In the genomic region with DNA sequence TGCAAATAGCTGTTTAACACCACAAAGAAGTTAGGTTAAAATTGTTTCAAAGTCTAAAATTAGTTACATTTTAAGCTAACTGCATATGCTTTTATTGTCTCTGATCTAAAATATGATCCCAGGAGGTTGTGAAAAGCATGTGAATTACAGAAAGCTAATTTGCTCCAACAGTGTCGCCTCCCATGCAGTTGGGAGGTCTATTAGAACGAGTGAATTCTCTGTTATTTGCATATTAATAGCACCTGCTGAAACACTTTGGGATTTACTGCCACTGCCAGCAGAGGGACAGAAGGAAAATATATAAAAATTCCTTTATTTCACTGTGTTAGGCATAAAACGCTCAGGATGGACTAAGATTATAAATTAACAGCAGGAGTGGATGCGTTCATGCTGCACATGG, we compare ENCODE assay signal across 17 mouse cellular contexts.
DNase-seq lines count a peak whose midpoint lies in the region; ATAC-seq and TF ChIP-seq lines count a peak whose summit lies in the region.
"Had no signal": no experiment of that assay in that cellular context is flagged by ENCODE, and none has a peak within 500 bp of the region (broad histone marks: within the 10 kb centered on the region; RNA-seq: fewer than 3 reads in every experiment).

No protein-coding gene starts in this region.

- H3K36me3 ChIP-seq in forebrain, embryonic 14.5 days (ENCODE audit: control insufficient read depth, insufficient read depth, low read length), result no peaks in the 10 kb centered on the region
- no peaks in the 10 kb centered on the region for H3K36me3 ChIP-seq in forebrain, embryonic 10.5 days (replicated peaks)
- H3K36me3 ChIP-seq in intestine, embryonic 16.5 days (ENCODE audit: control insufficient read depth, insufficient read depth, low read length), result no peaks in the 10 kb centered on the region
- H3K36me3 ChIP-seq in intestine, embryonic 15.5 days, result no peaks in the 10 kb centered on the region
- H3K36me3 ChIP-seq in midbrain, postnatal 0 days (ENCODE audit: insufficient read depth, low read length), result no peaks in the 10 kb centered on the region
- H3K36me3 ChIP-seq in midbrain, embryonic 10.5 days, result no peaks in the 10 kb centered on the region
- no peaks in the 10 kb centered on the region for H3K36me3 ChIP-seq in forebrain, embryonic 16.5 days (ENCODE audit: control insufficient read depth, insufficient read depth)
- H3K36me3 ChIP-seq: embryonic facial prominence, embryonic 10.5 days; heart, embryonic 12.5 days; hindbrain, embryonic 10.5 days had no signal

- 7% methylated on average over 4 of the region's 4 CpGs for WGBS in forebrain, embryonic 14.5 days
- 40% methylated on average over 4 of the region's 4 CpGs for WGBS in forebrain, embryonic 10.5 days
- 28% methylated on average over 4 of the region's 4 CpGs for WGBS in intestine, embryonic 16.5 days
- 34% methylated on average over 4 of the region's 4 CpGs for WGBS in intestine, embryonic 15.5 days
- WGBS in midbrain, postnatal 0 days, result 18% methylated on average over 4 of the region's 4 CpGs
- WGBS in midbrain, embryonic 10.5 days, result 34% methylated on average over 4 of the region's 4 CpGs
- 8% methylated on average over 4 of the region's 4 CpGs for WGBS in forebrain, embryonic 16.5 days

- H3K9me3 ChIP-seq in forebrain, embryonic 14.5 days (replicated peaks; ENCODE audit: control insufficient read depth, low read length), result no peaks in the 10 kb centered on the region
- H3K9me3 ChIP-seq in forebrain, embryonic 10.5 days, result no peaks in the 10 kb centered on the region
- H3K9me3 ChIP-seq in intestine, embryonic 16.5 days (ENCODE audit: control insufficient read depth, low read length), result no peaks in the 10 kb centered on the region
- no peaks in the 10 kb centered on the region for H3K9me3 ChIP-seq in intestine, embryonic 15.5 days
- H3K9me3 ChIP-seq in midbrain, postnatal 0 days (ENCODE audit: low read length), result 0 out of 2 replicates have a peak, but pooled peaks cover 4% of the 10 kb centered on the region
- H3K9me3 ChIP-seq in midbrain, embryonic 10.5 days (replicated peaks), result no peaks in the 10 kb centered on the region; the same call in 1 of the 2 replicates
- peaks cover 4% of the 10 kb centered on the region for H3K9me3 ChIP-seq in forebrain, embryonic 16.5 days (ENCODE audit: control insufficient read depth, low read length)
- H3K9me3 ChIP-seq: heart, embryonic 12.5 days had no signal

- H3K4me3 ChIP-seq in forebrain, embryonic 14.5 days (ENCODE audit: low read depth, low read length), result no peak overlapping the region
- H3K4me3 ChIP-seq in forebrain, embryonic 10.5 days, result no peak overlapping the region
- no peak overlapping the region for H3K4me3 ChIP-seq in intestine, embryonic 16.5 days (ENCODE audit: low read length)
- no peak overlapping the region for H3K4me3 ChIP-seq in intestine, embryonic 15.5 days (replicated peaks)
- H3K4me3 ChIP-seq in midbrain, postnatal 0 days (ENCODE audit: low read depth, low read length), result no peak overlapping the region
- no peak overlapping the region for H3K4me3 ChIP-seq in midbrain, embryonic 10.5 days
- no peak overlapping the region for H3K4me3 ChIP-seq in forebrain, embryonic 16.5 days (replicated peaks; ENCODE audit: low read length)
- H3K4me3 ChIP-seq: embryonic facial prominence, embryonic 10.5 days; heart, adult 2 months; heart, embryonic 12.5 days; hindbrain, embryonic 10.5 days had no signal

- H3K4me2 ChIP-seq in forebrain, embryonic 14.5 days (ENCODE audit: low read length), result no peak overlapping the region
- H3K4me2 ChIP-seq in intestine, embryonic 16.5 days (ENCODE audit: low read depth, low read length), result no peak overlapping the region
- H3K4me2 ChIP-seq in intestine, embryonic 15.5 days (replicated peaks), result no peak overlapping the region
- no peak overlapping the region for H3K4me2 ChIP-seq in midbrain, postnatal 0 days (ENCODE audit: low read depth, low read length, poor library complexity, severe bottlenecking)
- no peak overlapping the region for H3K4me2 ChIP-seq in forebrain, embryonic 16.5 days (ENCODE audit: low read length)
- H3K4me2 ChIP-seq: heart, embryonic 12.5 days had no signal

- TF ChIP-seq CTCF in midbrain, postnatal 0 days (IDR thresholded peaks at IDR 0.05), result 0 out of 2 replicates have a peak, but pooled peaks have one; percentile 23

- H3K4me1 ChIP-seq in forebrain, embryonic 14.5 days (ENCODE audit: control insufficient read depth, insufficient read depth, low read length), result 0 out of 2 replicates have a peak, but pooled peaks cover 5% of the 10 kb centered on the region
- peaks cover 5% of the 10 kb centered on the region for H3K4me1 ChIP-seq in forebrain, embryonic 10.5 days
- peaks cover 3% of the 10 kb centered on the region; the same call in 1 of the 2 replicates for H3K4me1 ChIP-seq in intestine, embryonic 16.5 days (ENCODE audit: control insufficient read depth, insufficient read depth, low read length)
- no peaks in the 10 kb centered on the region for H3K4me1 ChIP-seq in intestine, embryonic 15.5 days (replicated peaks)
- H3K4me1 ChIP-seq in midbrain, postnatal 0 days (ENCODE audit: insufficient read depth, low read length), result no peaks in the 10 kb centered on the region
- H3K4me1 ChIP-seq in midbrain, embryonic 10.5 days, result no peaks in the 10 kb centered on the region
- 0 out of 2 replicates have a peak, but pooled peaks cover 2% of the 10 kb centered on the region for H3K4me1 ChIP-seq in forebrain, embryonic 16.5 days (replicated peaks; ENCODE audit: control insufficient read depth, insufficient read depth, low read length)
- H3K4me1 ChIP-seq: embryonic facial prominence, embryonic 10.5 days; heart, embryonic 12.5 days; hindbrain, embryonic 10.5 days had no signal

- H3K27ac ChIP-seq in forebrain, embryonic 14.5 days (ENCODE audit: low read depth, low read length), result no peak overlapping the region
- H3K27ac ChIP-seq in forebrain, embryonic 10.5 days, result no peak overlapping the region
- H3K27ac ChIP-seq in intestine, embryonic 16.5 days (ENCODE audit: low read length), result no peak overlapping the region
- H3K27ac ChIP-seq in intestine, embryonic 15.5 days, result no peak overlapping the region
- H3K27ac ChIP-seq in midbrain, postnatal 0 days (ENCODE audit: low read depth, low read length), result no peak overlapping the region
- H3K27ac ChIP-seq in midbrain, embryonic 10.5 days (replicated peaks), result no peak overlapping the region
- no peak overlapping the region for H3K27ac ChIP-seq in forebrain, embryonic 16.5 days (ENCODE audit: low read length)
- H3K27ac ChIP-seq: embryonic facial prominence, embryonic 10.5 days; heart, adult 2 months; hindbrain, embryonic 10.5 days had no signal

- no peak overlapping the region for H3K9ac ChIP-seq in forebrain, embryonic 14.5 days (ENCODE audit: low read length)
- no peak overlapping the region for H3K9ac ChIP-seq in intestine, embryonic 16.5 days (ENCODE audit: low read depth, low read length)
- no peak overlapping the region for H3K9ac ChIP-seq in intestine, embryonic 15.5 days
- no peak overlapping the region; the same call in 1 of the 2 replicates for H3K9ac ChIP-seq in midbrain, postnatal 0 days (replicated peaks; ENCODE audit: low read length, poor library complexity, severe bottlenecking)
- no peak overlapping the region for H3K9ac ChIP-seq in forebrain, embryonic 16.5 days (replicated peaks; ENCODE audit: low read depth, low read length)
- H3K9ac ChIP-seq: heart, embryonic 12.5 days had no signal

- H3K27me3 ChIP-seq in forebrain, embryonic 14.5 days (replicated peaks; ENCODE audit: control insufficient read depth, insufficient read depth, low read length), result no peaks in the 10 kb centered on the region
- no peaks in the 10 kb centered on the region for H3K27me3 ChIP-seq in forebrain, embryonic 10.5 days (ENCODE audit: poor library complexity, severe bottlenecking)
- H3K27me3 ChIP-seq in intestine, embryonic 16.5 days (replicated peaks; ENCODE audit: control insufficient read depth, insufficient read depth, low read length), result no peaks in the 10 kb centered on the region
- no peaks in the 10 kb centered on the region for H3K27me3 ChIP-seq in intestine, embryonic 15.5 days (replicated peaks)
- no peaks in the 10 kb centered on the region for H3K27me3 ChIP-seq in midbrain, postnatal 0 days (ENCODE audit: insufficient read depth, low read length)
- no peaks in the 10 kb centered on the region for H3K27me3 ChIP-seq in midbrain, embryonic 10.5 days (ENCODE audit: low read depth, poor library complexity, severe bottlenecking)
- H3K27me3 ChIP-seq in forebrain, embryonic 16.5 days (replicated peaks; ENCODE audit: control insufficient read depth, insufficient read depth, low read length), result no peaks in the 10 kb centered on the region
- H3K27me3 ChIP-seq: heart, embryonic 12.5 days had no signal

- peak; percentile 34 for ATAC-seq in forebrain, embryonic 14.5 days
- ATAC-seq in intestine, embryonic 16.5 days, result peak; percentile 38; the same call in 1 of the 2 replicates
- ATAC-seq in intestine, embryonic 15.5 days, result no peak
- no peak for ATAC-seq in midbrain, postnatal 0 days (ENCODE audit: low FRiP score)
- ATAC-seq in forebrain, embryonic 16.5 days, result peak; percentile 43; the same call in 1 of the 2 replicates
- ATAC-seq: intestine, postnatal 0 days had no signal

- peak; percentile 51 for DNase-seq in forebrain, embryonic 14.5 days (ENCODE audit: low spot score)
- DNase-seq in forebrain, embryonic 10.5 days (ENCODE audit: extremely low spot score, low spot score), result no peak
- DNase-seq in midbrain, postnatal 0 days (ENCODE audit: low spot score), result no peak
- DNase-seq in midbrain, embryonic 10.5 days (ENCODE audit: low spot score), result no peak
- DNase-seq in cerebellum, postnatal 36 days, result no peak
- DNase-seq: adrenal gland, postnatal 14 days; cerebellum, adult 18-20 months; cerebellum, adult 9-11 months; gastrocnemius, postnatal 14 days; heart, adult 2 months had no signal

Comparison
In these comparisons a context has a peak if more than half of its experiments do, and no peak if none do; other contexts are left out.
1. ATAC-seq: peak in forebrain, embryonic 14.5 days (single experiment), intestine, embryonic 16.5 days (single experiment) and forebrain, embryonic 16.5 days (single experiment); none in intestine, embryonic 15.5 days (single experiment) and midbrain, postnatal 0 days (single experiment).